Mouse (Mus musculus): ENCODE results near the gene Rhbdf2. TPM values are rescaled to one million over a fixed set of nuclear protein-coding genes. Genes with fewer than 3 reads are reported as not detected.

The Rhbdf2 gene
- polyA plus RNA-seq, 1 experiment from 2014 or later: 1.4 TPM

- Histone ChIP-seq H3K9me3 (no peaks in the 10 kb centered on the region), H3K27ac (replicated peaks) (no peak overlapping the region), H3K27me3 (no peaks in the 10 kb centered on the region), H3K4me2 (replicated peaks) (no peak overlapping the region), H3K4me1 (peaks cover 7% of the 10 kb centered on the region), H3K4me3 (no peak overlapping the region), H3K36me3 (no peaks in the 10 kb centered on the region), H3K9ac (replicated peaks) (no peak overlapping the region)
- no peak for ATAC-seq (replicated peaks)
- 67% methylated on average over 12 of the region's 12 CpGs for WGBS
These were observed 3.5 kb upstream of the Rhbdf2 start for GRCm38 (mm10) chr11:116630171-116630965.

- Histone ChIP-seq H3K27me3 (peaks cover 7% of the 10 kb centered on the region; the same call in 1 of the 2 replicates), H3K4me2 (replicated peaks) (no peak overlapping the region), H3K27ac (replicated peaks) (no peak overlapping the region), H3K4me1 (peaks cover 9% of the 10 kb centered on the region), H3K4me3 (no peak overlapping the region), H3K36me3 (no peaks in the 10 kb centered on the region), H3K9me3 (no peaks in the 10 kb centered on the region), H3K9ac (replicated peaks) (no peak overlapping the region)
- ATAC-seq (replicated peaks): no peak
- 89% methylated on average over 6 of the region's 6 CpGs for WGBS
These were observed 2.7 kb upstream of the Rhbdf2 start for GRCm38 (mm10) chr11:116629472-116629871.

GRCm38 (mm10) chr11:116628712-116629111 lies 1.9 kb upstream of the Rhbdf2 start:
- 54% methylated on average over 9 of the region's 9 CpGs for WGBS
- no peak overlapping the region for H3K27ac ChIP-seq (replicated peaks)
- H3K36me3 ChIP-seq: no peaks in the 10 kb centered on the region
- peaks cover 17% of the 10 kb centered on the region for H3K4me1 ChIP-seq
- H3K4me3 ChIP-seq: no peak overlapping the region
- no peak overlapping the region for H3K4me2 ChIP-seq (replicated peaks)
- H3K9ac ChIP-seq (replicated peaks): no peak overlapping the region
- H3K9me3 ChIP-seq: no peaks in the 10 kb centered on the region
- peak; percentile 64 for ATAC-seq (replicated peaks)
- H3K27me3 ChIP-seq: peaks cover 13% of the 10 kb centered on the region

GRCm38 (mm10) chr11:116627072-116628020 lies 527 bp upstream of the Rhbdf2 start:
- H3K27ac ChIP-seq (replicated peaks): no peak overlapping the region
- H3K9ac ChIP-seq (replicated peaks): no peak overlapping the region
- WGBS: 37% methylated on average over 10 of the region's 10 CpGs
- no peaks in the 10 kb centered on the region for H3K9me3 ChIP-seq
- ATAC-seq (replicated peaks): no peak
- no peak overlapping the region for H3K4me3 ChIP-seq
- peaks cover 16% of the 10 kb centered on the region for H3K27me3 ChIP-seq
- H3K4me2 ChIP-seq (replicated peaks): no peak overlapping the region
- no peaks in the 10 kb centered on the region for H3K36me3 ChIP-seq
- H3K4me1 ChIP-seq: peaks cover 18% of the 10 kb centered on the region

GRCm38 (mm10) chr11:116625081-116626000 lies 1.5 kb downstream of the Rhbdf2 start:
- no peaks in the 10 kb centered on the region for H3K9me3 ChIP-seq
- no peak overlapping the region for H3K4me2 ChIP-seq (replicated peaks)
- peaks cover 30% of the 10 kb centered on the region for H3K4me1 ChIP-seq
- no peak overlapping the region for H3K9ac ChIP-seq (replicated peaks)
- ATAC-seq (replicated peaks): no peak
- 76% methylated on average over 17 of the region's 17 CpGs for WGBS
- peaks cover 16% of the 10 kb centered on the region for H3K27me3 ChIP-seq
- no peak overlapping the region for H3K27ac ChIP-seq (replicated peaks)
- H3K4me3 ChIP-seq: no peak overlapping the region
- no peaks in the 10 kb centered on the region for H3K36me3 ChIP-seq

GRCm38 (mm10) chr11:116624131-116624832 lies 2.5 kb downstream of the Rhbdf2 start:
- Histone ChIP-seq H3K36me3 (no peaks in the 10 kb centered on the region), H3K4me3 (peak overlapping the region; percentile 44), H3K4me2 (replicated peaks) (peak overlapping the region; percentile 66), H3K4me1 (peaks cover 33% of the 10 kb centered on the region), H3K27me3 (peaks cover 16% of the 10 kb centered on the region), H3K9me3 (no peaks in the 10 kb centered on the region), H3K9ac (replicated peaks) (peak overlapping the region; percentile 33), H3K27ac (replicated peaks) (no peak overlapping the region)
- 15% methylated on average over 35 of the region's 42 CpGs for WGBS
- 0 out of 2 replicates have a peak, but pooled peaks have one; percentile 20 for ATAC-seq (replicated peaks)

- H3K4me1 ChIP-seq: peaks cover 28% of the 10 kb centered on the region
- ATAC-seq (replicated peaks): no peak
- peaks cover 16% of the 10 kb centered on the region for H3K27me3 ChIP-seq
- peak overlapping the region; percentile 33 for H3K9ac ChIP-seq (replicated peaks)
- peak overlapping the region; percentile 44 for H3K4me3 ChIP-seq
- no peaks in the 10 kb centered on the region for H3K36me3 ChIP-seq
- H3K9me3 ChIP-seq: no peaks in the 10 kb centered on the region
- H3K27ac ChIP-seq (replicated peaks): no peak overlapping the region
- peak overlapping the region; percentile 66 for H3K4me2 ChIP-seq (replicated peaks)
- WGBS: 6% methylated on average over 40 of the region's 40 CpGs
These were observed 3.3 kb downstream of the Rhbdf2 start for GRCm38 (mm10) chr11:116623281-116624124.

GRCm38 (mm10) chr11:116621258-116621704 lies 5.5 kb downstream of the Rhbdf2 start:
- H3K27ac ChIP-seq (replicated peaks): 0 out of 2 replicates have a peak overlapping the region, but pooled peaks have one; percentile 23

GRCm38 (mm10) chr11:116620559-116621253 lies 6.1 kb downstream of the Rhbdf2 start:
- no peaks in the 10 kb centered on the region for H3K36me3 ChIP-seq
- H3K4me1 ChIP-seq: peaks cover 31% of the 10 kb centered on the region
- no peak for ATAC-seq (replicated peaks)
- no peak overlapping the region for H3K4me2 ChIP-seq (replicated peaks)
- H3K9me3 ChIP-seq: no peaks in the 10 kb centered on the region
- H3K9ac ChIP-seq (replicated peaks): no peak overlapping the region
- H3K27me3 ChIP-seq: peaks cover 16% of the 10 kb centered on the region
- WGBS: 76% methylated on average over 10 of the region's 10 CpGs
- no peak overlapping the region for H3K4me3 ChIP-seq
- H3K27ac ChIP-seq (replicated peaks): no peak overlapping the region

More at GRCm38 (mm10) chr11:116621258-116621704, 5.5 kb downstream of the Rhbdf2 start:
- H3K4me1 ChIP-seq: peaks cover 29% of the 10 kb centered on the region
- H3K27me3 ChIP-seq: peaks cover 16% of the 10 kb centered on the region
- no peak overlapping the region for H3K9ac ChIP-seq (replicated peaks)
- no peaks in the 10 kb centered on the region for H3K36me3 ChIP-seq
- WGBS: 49% methylated on average over 6 of the region's 6 CpGs
- H3K4me3 ChIP-seq: no peak overlapping the region
- H3K4me2 ChIP-seq (replicated peaks): no peak overlapping the region
- ATAC-seq (replicated peaks): peak; percentile 29; the same call in 1 of the 2 replicates
- H3K9me3 ChIP-seq: no peaks in the 10 kb centered on the region

- H3K9ac ChIP-seq (replicated peaks): no peak overlapping the region
- no peak overlapping the region for H3K4me3 ChIP-seq
- peaks cover 16% of the 10 kb centered on the region for H3K27me3 ChIP-seq
- no peak overlapping the region for H3K4me2 ChIP-seq (replicated peaks)
- ATAC-seq (replicated peaks): no peak
- H3K36me3 ChIP-seq: no peaks in the 10 kb centered on the region
- peaks cover 33% of the 10 kb centered on the region for H3K4me1 ChIP-seq
- no peak overlapping the region for H3K27ac ChIP-seq (replicated peaks)
- no peaks in the 10 kb centered on the region for H3K9me3 ChIP-seq
- WGBS: 40% methylated on average over 9 of the region's 9 CpGs
These were observed 6.7 kb downstream of the Rhbdf2 start for GRCm38 (mm10) chr11:116620073-116620472.
